In genomic region chr2:92182146-92182756, GRCm38 (mm10) we compare ENCODE assay signal across 8 mouse cellular contexts.
DNase-seq lines count a peak whose midpoint lies in the region; ATAC-seq and TF ChIP-seq lines count a peak whose summit lies in the region.

No protein-coding gene starts in this region.

- no peak for TF ChIP-seq POLR2A in kidney, adult 2 months (IDR thresholded peaks at IDR 0.05; ENCODE audit: low read depth, low read length)
- no peak for TF ChIP-seq POLR2A in bone marrow, adult 2 months (IDR thresholded peaks at IDR 0.05; ENCODE audit: borderline replicate concordance, control insufficient read depth, low read depth, low read length)

- H3K9me3 ChIP-seq in hindbrain, embryonic 14.5 days (ENCODE audit: control insufficient read depth, low read length), result no peaks in the 10 kb centered on the region
- H3K9me3 ChIP-seq in midbrain, embryonic 16.5 days (replicated peaks; ENCODE audit: control insufficient read depth, low read length, poor library complexity, severe bottlenecking), result no peaks in the 10 kb centered on the region

- peak overlapping the region; percentile 99; the same call in 1 of the 2 replicates for H3K27ac ChIP-seq in kidney, adult 2 months (ENCODE audit: insufficient read depth, low read depth, low read length)
- no peak overlapping the region for H3K27ac ChIP-seq in bone marrow, adult 2 months (ENCODE audit: control insufficient read depth, insufficient read depth, low read depth, low read length, poor library complexity)
- peak overlapping the region; percentile 100 for H3K27ac ChIP-seq in hindbrain, embryonic 14.5 days
- peak overlapping the region; percentile 100 for H3K27ac ChIP-seq in midbrain, embryonic 16.5 days (ENCODE audit: low read length)

- peaks cover 9% of the 10 kb centered on the region for H3K4me1 ChIP-seq in kidney, adult 2 months (ENCODE audit: control insufficient read depth, insufficient read depth, low read length)
- no peaks in the 10 kb centered on the region for H3K4me1 ChIP-seq in bone marrow, adult 2 months (ENCODE audit: control insufficient read depth, insufficient read depth, low read length)
- peaks cover 26% of the 10 kb centered on the region for H3K4me1 ChIP-seq in hindbrain, embryonic 14.5 days (replicated peaks; ENCODE audit: control insufficient read depth, insufficient read depth, low read length)
- H3K4me1 ChIP-seq in midbrain, embryonic 16.5 days (ENCODE audit: control insufficient read depth, insufficient read depth, low read length), result peaks cover 22% of the 10 kb centered on the region

- H3K36me3 ChIP-seq in kidney, adult 2 months (ENCODE audit: control insufficient read depth, insufficient read depth, low read length), result no peaks in the 10 kb centered on the region
- H3K36me3 ChIP-seq in hindbrain, embryonic 14.5 days (replicated peaks; ENCODE audit: control insufficient read depth, insufficient read depth), result no peaks in the 10 kb centered on the region
- H3K36me3 ChIP-seq in midbrain, embryonic 16.5 days (ENCODE audit: control insufficient read depth, insufficient read depth, low read length), result no peaks in the 10 kb centered on the region

- ATAC-seq in hindbrain, embryonic 14.5 days (ENCODE audit: low FRiP score), result no peak
- ATAC-seq in midbrain, embryonic 16.5 days, result no peak
- no peak for ATAC-seq in megakaryocyte progenitor cell, adult 5-6 weeks (replicated peaks; ENCODE audit: poor library complexity)

- no peaks in the 10 kb centered on the region for H3K27me3 ChIP-seq in kidney, adult 2 months (replicated peaks; ENCODE audit: control insufficient read depth, insufficient read depth, low read length)
- no peaks in the 10 kb centered on the region for H3K27me3 ChIP-seq in hindbrain, embryonic 14.5 days (ENCODE audit: control insufficient read depth, insufficient read depth, low read length)
- H3K27me3 ChIP-seq in midbrain, embryonic 16.5 days (ENCODE audit: control insufficient read depth, insufficient read depth, low read depth, low read length), result no peaks in the 10 kb centered on the region

- DNase-seq in kidney, adult 2 months, result no peak
- DNase-seq in kidney, postnatal 10 days, result no peak
- no peak for DNase-seq in hindbrain, embryonic 14.5 days (ENCODE audit: low spot score)
- no peak for DNase-seq in ovary, adult 18-20 months (ENCODE audit: low spot score)
- DNase-seq in cerebellum, postnatal 4 days (ENCODE audit: low spot score in 2 of 2), result no peak

- peak overlapping the region; percentile 100 for H3K4me3 ChIP-seq in kidney, adult 2 months (ENCODE audit: insufficient read depth, low read depth, low read length)
- peak overlapping the region; percentile 77 for H3K4me3 ChIP-seq in bone marrow, adult 2 months (replicated peaks; ENCODE audit: control insufficient read depth, low read depth, low read length)
- peak overlapping the region; percentile 90 for H3K4me3 ChIP-seq in hindbrain, embryonic 14.5 days (replicated peaks; ENCODE audit: low read length)
- H3K4me3 ChIP-seq in midbrain, embryonic 16.5 days (ENCODE audit: low read depth, low read length), result peak overlapping the region; percentile 75

- TF ChIP-seq CTCF in kidney, adult 2 months (conservative IDR thresholded peaks at IDR 0.05; ENCODE audit: insufficient read depth, insufficient read length, low read depth, low read length), result no peak
- TF ChIP-seq CTCF in bone marrow, adult 2 months (IDR thresholded peaks at IDR 0.05; ENCODE audit: control insufficient read depth, insufficient read depth, low read length), result no peak

- H3K4me2 ChIP-seq in hindbrain, embryonic 14.5 days (replicated peaks), result peak overlapping the region; percentile 77
- peak overlapping the region; percentile 83 for H3K4me2 ChIP-seq in midbrain, embryonic 16.5 days (ENCODE audit: low read length)

- peak overlapping the region; percentile 86 for H3K9ac ChIP-seq in hindbrain, embryonic 14.5 days
- peak overlapping the region; percentile 90 for H3K9ac ChIP-seq in midbrain, embryonic 16.5 days (ENCODE audit: low read depth, low read length)

- 9% methylated on average over 11 of the region's 11 CpGs for WGBS in kidney, adult 2 months
- 19% methylated on average over 11 of the region's 11 CpGs for WGBS in bone marrow, adult 2 months
- WGBS in hindbrain, embryonic 14.5 days, result 2% methylated on average over 11 of the region's 11 CpGs
- WGBS in midbrain, embryonic 16.5 days, result 2% methylated on average over 11 of the region's 11 CpGs
